Mouse (Mus musculus): ENCODE data around the gene Fosl1.

The Fosl1 gene

DNA sequence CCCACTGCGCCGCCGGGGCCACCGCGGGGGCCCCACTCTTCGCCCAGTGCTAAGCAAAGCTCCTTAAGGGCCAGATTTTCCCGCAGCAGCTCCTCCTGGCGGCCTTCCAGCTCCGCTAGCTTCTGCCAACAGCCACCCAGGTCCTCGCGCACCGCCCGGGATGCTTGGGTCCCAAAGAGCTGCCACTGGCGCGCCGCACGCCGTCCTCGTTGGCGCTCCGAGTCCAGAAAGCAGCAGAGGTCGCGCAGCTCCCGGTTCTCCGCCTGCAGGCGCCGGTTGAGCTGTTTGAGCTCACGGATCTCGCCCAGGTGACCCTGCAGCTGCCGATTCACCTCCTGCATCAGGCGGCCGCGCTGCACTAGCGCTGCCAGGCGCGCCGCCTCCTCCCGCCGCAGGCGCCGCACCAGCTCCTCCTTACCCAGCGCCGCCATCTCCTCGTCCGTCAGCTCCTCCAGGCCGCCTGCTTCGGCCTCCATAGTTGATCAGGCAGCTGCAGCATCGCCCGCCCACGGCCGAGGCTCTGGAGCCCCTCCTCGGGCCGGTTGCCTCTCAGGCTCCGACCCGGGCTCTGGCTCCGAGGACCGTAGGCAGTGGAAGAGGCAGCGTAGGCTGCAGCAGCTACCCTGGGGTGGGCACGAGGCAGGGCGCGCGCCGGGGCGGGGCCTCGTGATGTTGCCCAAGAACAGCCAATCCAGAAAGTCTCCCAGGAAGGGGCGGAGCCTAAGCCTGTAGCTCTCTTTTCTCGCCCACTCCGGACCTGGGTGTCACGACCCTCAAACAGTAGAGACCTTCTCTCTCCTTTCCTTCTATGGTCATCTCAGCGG is 9.8 kb downstream of the Fosl1 start:
- DNase-seq (ENCODE audit: low read depth, low spot score) = peak; percentile 91

DNA sequence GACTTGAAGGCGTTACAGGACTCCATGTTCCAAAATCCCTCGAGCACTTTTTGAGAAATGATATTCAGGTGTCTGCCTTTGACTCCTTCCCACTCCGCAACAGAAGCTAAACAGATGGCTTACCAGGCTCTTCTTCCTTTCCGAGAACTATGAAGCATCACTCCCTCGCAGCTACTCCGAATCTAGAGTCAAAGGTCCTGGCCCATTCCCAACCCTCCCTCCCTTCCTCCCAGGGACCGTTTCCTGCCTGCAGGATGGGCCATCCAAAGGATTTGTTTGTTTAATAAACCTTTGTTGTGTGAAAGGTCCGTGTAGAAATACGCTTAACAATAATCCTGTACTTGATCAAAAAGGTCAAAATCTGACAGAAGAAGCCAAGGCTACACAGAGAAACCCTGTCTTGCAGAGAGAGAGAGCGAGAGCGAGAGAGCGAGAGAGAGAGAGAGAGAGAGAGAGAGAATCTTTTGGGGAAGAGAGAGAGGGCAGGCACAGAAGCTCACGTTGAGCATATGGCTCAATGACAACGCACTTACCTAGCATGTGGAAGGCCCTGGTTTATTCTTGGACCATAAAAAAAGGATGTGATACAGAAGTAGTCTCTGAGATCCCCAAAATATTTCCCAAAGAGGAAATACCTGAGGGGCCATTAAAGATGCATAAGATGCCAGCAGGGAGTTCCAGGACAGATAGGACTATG is 10.5 kb downstream of the Fosl1 start, which contains the start of gene Ccdc85b:
TSS of gene Ccdc85b (minus strand) at position 149 of the 697 bp plus-strand sequence.
- DNase-seq (ENCODE audit: low read depth, low spot score) = no peak

DNA sequence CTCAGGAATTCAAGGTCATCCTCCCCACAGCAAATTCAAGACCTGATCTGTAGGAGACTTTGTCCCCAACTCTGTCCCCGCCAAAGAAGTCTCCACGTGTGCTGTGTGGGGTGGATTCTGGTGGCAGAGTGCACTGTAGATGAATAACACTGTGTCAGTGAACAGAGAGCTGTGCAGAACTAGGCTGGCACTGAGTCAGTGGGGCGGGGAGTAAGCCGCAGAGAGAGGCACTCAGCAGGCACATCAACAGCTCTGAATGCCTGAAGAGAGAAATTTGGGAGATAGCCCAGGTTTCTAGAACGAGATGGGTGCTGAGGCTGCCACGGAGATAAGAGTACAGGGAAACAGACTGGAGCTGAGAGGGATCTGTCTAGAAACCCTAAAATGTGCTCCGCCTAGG is 11.7 kb downstream of the Fosl1 start:
- DNase-seq (ENCODE audit: low read depth, low spot score) = peak; percentile 72

DNA sequence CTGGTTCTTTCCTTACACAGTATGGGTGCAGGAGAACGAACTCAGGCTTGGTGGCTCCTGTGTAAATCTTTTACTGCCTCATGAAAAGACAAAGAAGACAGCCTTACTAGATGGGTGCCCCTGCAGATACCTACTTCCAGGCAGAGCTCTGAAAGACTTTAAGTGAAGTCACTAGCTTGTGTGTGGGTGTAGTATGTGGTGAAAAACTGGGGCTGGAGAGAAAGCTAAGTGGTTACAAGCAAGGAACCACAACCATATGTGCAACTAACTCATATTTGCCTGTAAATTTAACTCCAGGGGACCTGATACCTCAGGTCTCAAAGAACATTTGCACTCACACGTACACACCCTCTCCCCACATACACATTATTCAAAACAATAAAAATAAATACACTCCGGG is 12.5 kb downstream of the Fosl1 start:
- no peak for DNase-seq (ENCODE audit: low read depth, low spot score)

DNA sequence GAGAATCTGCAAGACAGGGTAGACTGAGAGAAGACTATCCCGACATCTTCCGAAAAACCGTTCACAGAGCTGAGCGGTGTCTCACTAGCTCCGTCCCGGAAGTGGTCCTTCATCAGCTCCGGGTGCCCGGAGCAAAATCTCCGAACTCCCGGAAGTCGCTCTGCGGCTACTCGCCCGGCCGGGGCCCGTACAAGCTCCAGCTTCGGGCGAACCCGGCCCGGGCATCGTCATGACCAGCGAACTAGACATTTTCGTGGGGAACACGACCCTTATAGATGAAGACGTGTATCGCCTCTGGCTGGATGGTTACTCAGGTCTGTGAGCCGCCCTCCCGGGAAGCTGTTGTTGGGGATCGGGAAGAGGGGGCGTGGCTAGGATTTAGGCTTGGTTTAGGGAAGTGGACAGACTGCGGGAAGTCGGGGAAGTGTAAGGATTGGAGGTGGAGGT is 13.1 kb downstream of the Fosl1 start, which contains the start of gene Fibp:
TSS of gene Fibp (plus strand) at position 151 of the 447 bp plus-strand sequence.
- peak; percentile 87 for DNase-seq (ENCODE audit: low read depth, low spot score)

DNA sequence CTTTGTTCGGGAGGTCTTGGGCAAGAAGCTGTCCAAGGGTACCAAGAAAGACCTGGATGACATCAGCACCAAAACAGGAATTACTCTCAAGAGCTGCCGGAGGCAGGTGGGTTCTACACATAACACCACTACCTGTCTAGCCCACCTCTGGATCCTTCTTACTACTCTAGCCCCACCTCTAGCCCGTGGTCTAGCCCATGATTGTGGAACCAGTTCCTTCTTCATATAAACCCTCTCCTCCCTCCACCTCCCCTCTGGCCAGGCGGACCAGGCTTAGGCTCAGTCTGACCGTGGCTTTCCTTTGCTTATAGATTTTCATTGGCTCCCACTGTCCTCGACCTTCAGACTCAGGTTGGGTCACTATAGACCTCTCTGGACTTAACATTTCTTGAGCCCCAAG is 14.1 kb downstream of the Fosl1 start:
- DNase-seq (ENCODE audit: low read depth, low spot score) = no peak

DNA sequence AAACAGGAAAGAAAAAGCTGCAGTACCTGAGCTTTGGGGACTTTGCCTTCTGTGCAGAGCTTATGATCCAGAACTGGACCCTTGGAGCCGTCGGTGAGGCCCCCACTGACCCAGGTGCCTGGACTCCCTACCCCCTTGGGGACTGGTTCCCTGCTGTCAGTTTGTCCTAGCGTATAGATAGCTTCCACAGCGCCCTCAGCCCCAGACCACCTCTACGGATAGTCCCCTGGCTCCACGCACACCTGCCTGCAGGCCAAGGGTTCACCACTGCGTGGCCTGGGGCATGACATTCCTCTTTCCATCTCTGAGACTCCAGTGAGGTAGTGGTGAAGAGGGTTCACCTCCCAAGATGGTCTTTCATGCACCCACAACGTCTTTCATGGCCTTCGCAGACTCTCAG is 15.9 kb downstream of the Fosl1 start:
- DNase-seq (ENCODE audit: low read depth, low spot score) = no peak

DNA sequence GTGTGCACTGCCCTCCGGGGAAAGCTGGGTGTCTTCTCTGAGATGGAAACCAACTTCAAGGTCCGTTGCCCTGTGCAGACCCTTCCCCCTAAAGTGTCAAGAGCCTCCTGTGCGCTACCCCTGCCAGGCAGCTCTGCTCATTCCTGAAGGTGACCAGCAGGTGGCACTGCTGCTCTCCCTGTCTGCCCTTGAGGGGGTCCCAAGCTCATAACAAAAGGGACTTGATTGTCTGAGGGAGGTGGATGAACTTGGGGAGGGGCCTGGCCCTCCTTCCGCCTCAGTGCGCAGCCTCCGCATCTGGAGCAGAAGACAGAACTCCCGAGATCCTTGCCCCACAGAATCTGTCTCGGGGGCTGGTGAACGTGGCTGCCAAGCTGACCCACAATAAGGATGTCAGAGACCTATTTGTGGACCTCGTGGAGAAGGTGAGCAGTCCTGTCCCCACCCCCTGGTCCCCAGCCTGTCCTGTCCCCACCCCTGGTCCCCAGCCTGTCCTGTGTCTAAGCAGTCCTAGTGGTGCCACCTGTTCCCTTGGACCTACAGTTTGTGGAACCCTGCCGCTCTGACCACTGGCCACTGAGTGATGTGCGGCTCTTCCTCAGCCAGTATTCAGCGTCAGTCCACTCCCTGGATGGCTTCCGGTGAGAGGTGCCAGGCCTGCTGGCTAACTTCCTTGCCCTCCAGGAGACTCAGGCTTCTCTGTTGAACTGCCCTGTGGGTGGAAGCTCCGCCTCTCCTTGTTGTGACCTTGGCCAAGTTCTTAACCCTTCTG is 16.6 kb downstream of the Fosl1 start:
- no peak for DNase-seq (ENCODE audit: low read depth, low spot score)

DNA sequence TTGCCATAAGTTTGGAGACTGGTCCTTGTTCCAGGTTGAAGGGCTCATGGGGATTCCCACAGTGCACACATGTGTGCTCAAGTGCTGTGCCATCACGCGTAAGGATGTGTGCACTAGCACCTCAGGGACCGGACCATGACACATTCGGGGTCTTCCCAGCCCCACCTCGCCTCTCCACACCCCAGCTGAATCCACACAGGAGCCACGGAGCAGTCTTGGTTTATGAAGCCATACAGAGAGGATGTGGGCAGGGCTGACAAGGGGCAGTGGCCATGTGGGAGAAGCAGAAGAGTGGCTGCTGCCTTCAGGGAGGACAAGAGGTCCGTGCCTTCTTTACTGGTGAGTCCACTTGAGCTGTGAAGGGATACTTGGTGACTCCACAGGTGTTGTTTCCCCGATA is 17.7 kb downstream of the Fosl1 start:
- no peak for DNase-seq (ENCODE audit: low read depth, low spot score)

DNA sequence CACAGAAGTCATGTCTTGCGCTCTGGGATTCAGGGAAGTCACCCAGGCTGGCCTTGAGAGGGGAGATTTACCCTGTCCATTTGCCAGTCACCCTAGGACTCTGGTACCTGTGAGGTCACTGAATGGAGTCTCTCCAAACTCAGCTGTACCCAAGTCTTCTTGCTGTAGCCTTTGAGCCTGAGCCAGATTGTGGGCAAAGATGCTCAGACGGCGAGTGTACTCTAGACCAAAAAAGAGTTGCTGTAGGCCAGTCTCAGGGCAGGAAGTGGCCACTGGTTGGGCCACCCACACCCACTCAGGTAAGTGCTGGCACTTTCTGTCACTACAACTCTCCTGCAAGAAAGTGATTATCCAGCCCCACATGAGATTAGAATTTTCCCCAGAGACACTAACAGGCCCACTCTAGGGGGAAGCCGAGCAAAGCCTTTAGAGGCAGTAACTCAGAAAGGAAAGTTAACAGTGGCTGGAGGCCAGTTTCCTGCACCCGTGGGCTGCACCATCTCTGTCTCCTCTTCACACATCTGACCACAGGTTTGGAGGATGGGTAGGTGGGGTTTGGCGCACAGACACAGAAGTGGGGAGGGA is 19.7 kb downstream of the Fosl1 start:
- no peak for DNase-seq (ENCODE audit: low read depth, low spot score)

DNA sequence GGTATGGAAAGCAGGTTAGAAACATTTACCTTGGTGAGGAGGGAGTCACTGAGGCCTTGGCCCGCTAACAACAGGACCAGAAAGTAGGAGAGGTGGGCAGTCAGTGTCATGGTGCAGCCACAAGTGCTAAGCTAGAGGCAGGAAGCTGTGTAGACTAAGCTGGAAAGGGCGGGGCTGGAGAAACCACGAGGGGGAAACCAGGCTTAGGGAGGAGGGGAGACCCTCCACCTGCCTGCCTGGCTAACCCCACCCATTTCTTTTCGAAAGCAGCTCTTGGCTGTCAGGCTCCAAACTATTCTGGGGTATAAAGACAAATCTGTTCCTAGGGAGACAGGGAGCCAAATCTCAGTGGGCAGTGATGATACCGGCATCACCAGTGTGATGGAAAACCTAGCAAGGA is 21.0 kb downstream of the Fosl1 start, which contains the start of gene Ctsw:
TSS of gene Ctsw (minus strand) at position 134 of the 400 bp plus-strand sequence.
- DNase-seq (ENCODE audit: low read depth, low spot score) = no peak

DNA sequence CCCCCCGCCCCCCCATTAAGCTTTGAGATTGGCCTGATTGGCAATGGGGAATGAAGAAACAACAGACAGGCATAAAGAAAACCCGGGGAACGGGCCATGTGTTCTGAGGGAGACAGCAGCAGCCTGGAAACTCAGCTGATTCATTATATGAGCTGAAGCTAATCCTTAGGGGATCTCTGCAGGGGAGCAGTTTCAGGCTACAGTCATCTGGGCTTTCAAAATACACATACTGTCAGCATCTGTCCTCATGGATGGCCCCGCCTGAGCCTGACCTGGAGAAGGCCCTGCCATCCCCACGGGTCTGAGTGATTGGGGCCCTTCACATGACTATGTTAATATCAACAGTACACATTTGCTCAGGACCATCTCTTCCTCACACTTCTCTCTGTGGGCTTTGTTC is 24.5 kb downstream of the Fosl1 start:
- DNase-seq (ENCODE audit: low read depth, low spot score) = no peak

DNA sequence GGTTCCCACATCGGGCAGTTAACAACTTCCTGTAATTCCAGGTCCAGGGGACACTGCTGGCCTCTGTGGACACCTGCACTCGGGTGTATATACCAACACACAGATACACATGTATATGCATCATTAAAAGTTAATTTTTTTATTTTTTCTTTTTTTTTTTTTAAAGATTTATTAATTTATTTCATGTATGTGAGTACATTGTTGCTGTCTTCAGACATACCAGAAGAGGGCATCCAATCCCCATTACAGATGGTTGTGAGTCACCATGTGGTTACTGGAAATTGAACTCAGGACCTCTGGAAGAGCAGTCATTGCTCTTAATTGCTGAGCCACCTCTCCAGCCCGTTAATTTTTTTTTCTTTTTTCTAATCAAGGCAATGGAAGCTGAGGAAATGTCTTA is 25.5 kb downstream of the Fosl1 start:
- DNase-seq (ENCODE audit: low read depth, low spot score) = no peak

DNA sequence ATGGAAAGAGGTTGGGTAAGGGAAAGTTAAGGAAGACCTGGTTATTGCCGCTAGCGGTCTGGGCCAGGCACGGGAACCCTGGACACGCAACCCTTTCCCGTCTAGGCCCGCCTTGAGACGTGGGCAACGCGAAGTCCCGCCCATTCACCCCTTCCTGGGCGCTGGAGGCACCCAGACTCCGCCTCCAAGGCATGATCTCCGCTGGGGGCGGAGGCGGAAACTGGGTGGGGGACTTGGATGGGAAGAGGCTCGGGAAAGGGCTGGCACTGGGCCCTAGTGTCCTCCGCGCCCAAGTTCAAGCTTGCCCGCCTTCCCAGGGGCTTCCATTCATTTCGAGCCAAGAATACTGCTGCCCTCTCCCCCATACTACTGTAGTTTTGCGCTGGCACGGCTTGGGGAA is 26.4 kb downstream of the Fosl1 start, which contains the start of gene Efemp2:
TSS of gene Efemp2 (plus strand) at position 235 of the 400 bp plus-strand sequence.
- no peak for DNase-seq (ENCODE audit: low read depth, low spot score)

DNA sequence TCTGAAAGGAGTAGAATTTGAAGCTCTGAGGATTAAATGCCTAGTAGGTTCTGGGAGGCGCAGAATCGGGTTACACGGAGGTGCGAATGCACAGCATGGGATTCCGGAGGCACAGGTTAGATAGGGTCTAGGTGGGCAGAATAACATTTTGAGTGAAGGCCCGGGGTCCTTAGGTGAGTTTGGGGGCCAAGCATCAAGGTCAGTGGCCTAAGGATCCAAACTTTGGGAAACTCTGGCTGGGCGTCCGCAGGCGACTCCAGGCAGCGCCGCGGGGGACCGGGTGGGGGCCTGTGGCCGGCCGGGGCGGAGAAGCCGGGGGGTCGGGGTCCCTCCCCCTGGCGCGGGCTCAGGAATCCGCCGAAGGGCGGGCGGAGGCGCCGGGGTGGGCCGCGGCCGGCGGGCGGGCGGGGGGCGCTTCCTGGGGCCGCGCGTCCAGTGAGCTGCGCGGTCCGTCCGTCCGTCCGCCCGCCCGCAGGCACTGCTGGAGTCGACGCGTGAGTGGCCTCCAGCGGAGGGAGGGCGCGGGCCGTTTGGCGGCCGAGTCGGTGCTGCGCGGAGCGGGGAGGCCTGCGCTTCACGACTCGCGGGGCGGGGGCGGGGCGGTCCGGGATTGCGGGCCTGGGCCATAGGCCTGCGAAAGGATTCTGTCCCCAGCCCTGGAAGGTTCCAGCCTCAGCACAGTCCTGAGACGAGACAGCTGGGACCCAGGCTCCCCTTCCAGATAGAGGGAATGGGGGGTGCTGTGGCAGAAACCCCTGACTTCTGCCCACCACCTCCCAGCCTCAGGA is 27.1 kb downstream of the Fosl1 start:
- no peak for DNase-seq (ENCODE audit: low read depth, low spot score)

DNA sequence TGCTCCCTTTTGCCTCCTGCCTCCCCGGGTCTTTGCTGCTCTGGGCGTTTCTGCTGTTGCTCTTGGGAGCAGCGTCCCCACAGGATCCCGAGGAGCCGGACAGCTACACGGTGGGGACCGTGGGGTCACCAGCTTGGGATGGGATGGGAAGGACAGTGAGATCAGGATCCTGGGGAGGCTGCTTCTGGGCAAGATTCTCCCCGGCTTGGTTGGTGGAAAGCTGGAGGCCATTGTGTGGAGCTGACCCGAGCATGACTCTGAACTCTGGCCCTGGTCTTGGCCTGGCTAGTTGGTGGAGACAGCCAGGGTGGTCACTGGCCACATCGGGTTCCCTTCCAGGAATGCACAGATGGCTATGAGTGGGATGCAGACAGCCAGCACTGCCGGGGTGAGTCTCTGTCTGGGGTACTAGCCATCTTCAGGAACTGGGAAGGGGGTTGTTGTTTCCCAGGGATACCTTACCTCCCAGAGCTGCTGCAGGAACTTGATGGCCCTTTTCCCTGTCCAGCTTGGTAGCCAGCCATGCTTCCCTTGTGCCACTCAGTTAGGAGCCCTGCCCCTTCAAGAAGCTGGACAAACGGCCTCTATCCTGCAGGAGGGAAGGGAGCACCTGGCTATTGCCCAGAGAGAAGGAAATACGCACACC is 27.8 kb downstream of the Fosl1 start:
- DNase-seq (ENCODE audit: low read depth, low spot score) = no peak

DNA sequence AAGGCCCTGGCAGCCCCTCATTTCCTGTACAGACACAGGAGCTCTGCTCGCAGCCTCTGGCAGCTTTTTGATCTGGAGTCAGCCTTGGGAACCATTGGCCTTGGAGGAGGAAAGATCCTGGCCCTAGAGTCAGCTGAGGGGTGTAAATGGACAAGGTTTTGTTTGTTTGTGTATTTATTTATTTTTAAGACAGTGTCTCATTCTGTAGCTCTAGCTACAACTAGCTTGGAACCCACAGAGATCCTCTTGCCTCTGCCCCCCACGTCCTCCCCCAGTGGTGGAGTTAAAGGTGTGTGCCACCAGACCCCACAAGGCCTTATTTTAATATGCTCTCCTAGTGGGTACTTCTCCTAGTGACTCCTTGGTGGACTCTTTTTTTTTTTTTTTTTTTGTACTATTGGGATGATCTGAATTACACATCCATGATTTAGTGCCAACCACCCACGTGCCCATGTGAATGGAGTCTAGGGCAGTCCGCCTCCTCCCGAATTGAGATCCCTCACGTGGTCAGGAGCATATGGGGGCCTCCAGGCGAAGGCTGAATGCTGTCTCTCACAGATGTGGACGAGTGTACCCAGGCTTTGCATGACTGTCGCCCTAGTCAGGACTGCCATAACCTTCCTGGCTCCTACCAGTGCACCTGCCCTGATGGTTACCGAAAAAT is 29.8 kb downstream of the Fosl1 start:
- no peak for DNase-seq (ENCODE audit: low read depth, low spot score)

DNA sequence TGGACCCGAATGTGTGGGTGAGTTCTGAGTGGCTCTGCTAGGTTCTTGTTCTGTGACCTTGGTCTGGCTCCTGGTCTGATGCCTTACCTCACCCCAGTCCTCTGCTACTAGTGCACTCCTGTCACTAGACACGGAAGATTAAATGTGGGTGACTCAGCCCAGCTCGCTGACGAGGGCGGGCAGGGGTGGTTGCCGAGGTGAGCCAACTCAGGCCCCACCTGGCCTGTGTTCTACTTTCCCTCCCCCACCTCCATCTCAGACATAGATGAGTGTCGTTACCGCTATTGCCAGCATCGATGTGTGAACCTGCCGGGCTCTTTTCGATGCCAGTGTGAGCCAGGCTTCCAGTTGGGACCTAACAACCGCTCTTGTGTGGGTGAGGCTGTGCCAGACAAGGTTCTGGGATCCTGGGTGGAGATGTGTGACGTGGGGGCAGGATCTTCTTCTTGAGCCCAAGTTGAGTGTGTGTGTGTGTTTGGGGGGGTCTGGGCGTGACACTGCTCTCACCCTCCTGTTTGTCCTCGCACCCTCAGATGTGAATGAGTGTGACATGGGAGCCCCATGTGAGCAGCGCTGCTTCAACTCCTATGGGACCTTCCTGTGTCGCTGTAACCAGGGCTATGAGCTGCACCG is 30.4 kb downstream of the Fosl1 start:
- DNase-seq (ENCODE audit: low read depth, low spot score) = no peak

DNA sequence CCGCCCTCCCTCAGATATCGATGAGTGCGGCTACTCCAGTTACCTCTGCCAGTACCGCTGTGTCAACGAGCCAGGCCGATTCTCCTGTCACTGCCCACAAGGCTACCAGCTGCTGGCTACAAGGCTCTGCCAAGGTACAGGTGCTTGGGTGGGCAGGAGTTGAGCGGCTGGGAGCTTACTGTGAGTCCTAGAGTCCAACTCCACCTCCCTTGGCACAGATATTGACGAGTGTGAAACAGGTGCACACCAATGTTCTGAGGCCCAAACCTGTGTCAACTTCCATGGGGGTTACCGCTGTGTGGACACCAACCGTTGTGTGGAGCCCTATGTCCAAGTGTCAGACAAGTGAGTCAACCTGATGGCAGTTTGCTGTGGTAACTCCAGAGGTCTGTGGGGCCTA is 32.7 kb downstream of the Fosl1 start:
- no peak for DNase-seq (ENCODE audit: low read depth, low spot score)
